Mouse (Mus musculus) cortical plate, adult 2 months (tissue): ENCODE results near the gene Hspb8. TPM values are rescaled to one million over a fixed set of nuclear protein-coding genes. Genes with fewer than 3 reads are reported as not detected.

Experiments
- H3K27ac ChIP-seq: fragments of 200-500 bp; 2 replicates; pipeline ENCODE4 v1.5.1; 2012; ENCODE audit warnings: low read length, control low read depth, inconsistent platforms; ENCODE audit not compliant: insufficient read depth
- H3K4me1 ChIP-seq: fragments of 200-500 bp; 2 replicates; pipeline ENCODE4 v1.6.1; 2011; ENCODE audit warnings: low read length; ENCODE audit not compliant: control insufficient read depth, insufficient read depth
- H3K4me3 ChIP-seq: fragments of 200-500 bp; 2 replicates; pipeline ENCODE4 v1.5.1; 2011; ENCODE audit warnings: mild to moderate bottlenecking, low read length, control low read depth; ENCODE audit not compliant: insufficient read depth
- CTCF ChIP-seq: fragments of 200-500 bp; IDR thresholded peaks from 2 replicates; pipeline ENCODE4 v1.5.1; 2011; ENCODE audit warnings: mild to moderate bottlenecking, control low read depth, low read length; ENCODE audit not compliant: insufficient read depth; ENCODE audit errors: extremely low read depth
- POLR2A ChIP-seq: fragments of 200-500 bp; IDR thresholded peaks from 2 replicates; pipeline ENCODE4 v1.6.1; 2011; ENCODE audit warnings: mild to moderate bottlenecking, low read length, control low read depth; ENCODE audit not compliant: insufficient read depth; ENCODE audit errors: extremely low read depth
- polyA plus RNA-seq: library from polyadenylated mRNA; depleted of rRNA; stranded (reverse); fragments of >200 nt; gene quantifications from 2 replicates; pipeline ENCODE4 v1.2.3, GENCODE M21; 2012; rRNA removed

Gene Hspb8
- 17.4 and 18.6 TPM in 2 replicates for polyA plus RNA-seq

DNA sequence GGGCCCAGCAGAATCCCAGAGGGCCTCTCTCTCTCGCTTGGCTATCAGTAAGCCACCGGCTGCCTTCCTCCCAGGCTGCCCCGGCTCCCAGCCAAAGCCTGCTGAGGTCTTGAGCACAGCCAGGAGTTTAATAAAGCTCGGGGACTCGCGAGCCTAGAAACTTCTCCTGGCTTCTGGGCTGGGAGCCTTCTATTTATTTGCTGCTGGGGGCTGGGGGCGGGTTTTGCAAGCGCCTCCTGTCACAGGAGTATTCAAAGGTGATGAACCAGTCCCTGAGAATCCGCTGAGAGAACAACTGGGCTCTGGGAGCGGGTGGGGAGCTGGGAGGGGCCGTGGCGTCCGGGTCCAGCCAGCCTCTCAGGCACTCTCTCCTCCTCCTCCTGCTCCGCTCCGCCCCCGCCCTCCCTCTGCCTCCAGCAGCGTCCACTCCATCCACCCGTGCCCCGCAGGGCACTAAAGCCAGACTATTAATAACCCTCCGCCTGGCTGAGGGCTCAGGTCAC lies at the start of gene Hspb8:
Gene Hspb8, minus strand, starts transcription at position 166 of the 503 bp plus-strand sequence.
- H3K4me3 ChIP-seq: peak within 1 kb of the TSS; percentile 24
- 0 out of 2 replicates have a peak within 1 kb of the TSS, but pooled peaks have one; percentile 10 for H3K27ac ChIP-seq
- no peaks in the 10 kb centered on the region for H3K4me1 ChIP-seq
- TF ChIP-seq CTCF (no peak), POLR2A (0 out of 2 replicates have a peak, but pooled peaks have one; percentile 23)

- TF ChIP-seq CTCF (peak; percentile 28), POLR2A (no peak)
- Histone ChIP-seq H3K27ac (no peak overlapping the region), H3K4me3 (no peak overlapping the region), H3K4me1 (no peaks in the 10 kb centered on the region)
These were observed 38.8 kb upstream of the Hspb8 start for GRCm38 (mm10) chr5:116461354-116462042.

- no peak overlapping the region for H3K27ac ChIP-seq
- no peaks in the 10 kb centered on the region for H3K4me1 ChIP-seq
- TF ChIP-seq CTCF: no peak
- TF ChIP-seq POLR2A: no peak
- H3K4me3 ChIP-seq: no peak overlapping the region
These were observed 37.3 kb upstream of the Hspb8 start for GRCm38 (mm10) chr5:116459970-116460369.

DNA sequence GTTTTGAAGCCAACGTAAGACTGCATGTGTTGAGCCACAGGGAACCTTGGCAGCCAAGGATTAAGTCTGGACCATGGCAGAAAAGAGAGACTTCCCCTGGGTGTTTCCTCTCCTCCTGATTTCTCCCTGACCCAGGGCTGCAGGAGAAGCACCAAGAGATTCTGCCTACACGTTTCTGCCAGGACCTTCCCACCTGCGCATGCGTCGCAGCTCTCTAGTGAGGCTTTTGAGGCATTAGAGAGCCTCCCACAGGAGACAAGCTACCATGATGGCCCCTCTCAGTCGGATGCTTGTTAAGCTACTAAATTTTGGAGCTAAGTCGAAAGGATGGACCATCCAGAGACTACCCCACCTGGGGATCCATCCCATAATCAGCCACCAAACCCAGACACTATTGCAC lies 35.1 kb upstream of the Hspb8 start:
- Histone ChIP-seq H3K4me1 (no peaks in the 10 kb centered on the region), H3K27ac (no peak overlapping the region)
- TF ChIP-seq CTCF: no peak
- TF ChIP-seq POLR2A: no peak

GRCm38 (mm10) chr5:116456796-116457515 lies 34.3 kb upstream of the Hspb8 start:
- H3K4me3 ChIP-seq: no peak overlapping the region
- TF ChIP-seq POLR2A: no peak
- TF ChIP-seq CTCF: no peak
- H3K4me1 ChIP-seq: no peaks in the 10 kb centered on the region
- no peak overlapping the region for H3K27ac ChIP-seq

More for the DNA sequence above, 35.1 kb upstream of the Hspb8 start:
- no peak overlapping the region for H3K4me3 ChIP-seq

- Histone ChIP-seq H3K4me1 (no peaks in the 10 kb centered on the region; the same call in 1 of the 2 replicates), H3K4me3 (peak overlapping the region; percentile 28), H3K27ac (no peak overlapping the region)
- peak; percentile 24; the same call in 1 of the 2 replicates for TF ChIP-seq CTCF
- TF ChIP-seq POLR2A: no peak
These were observed 30.8 kb upstream of the Hspb8 start for GRCm38 (mm10) chr5:116453401-116453851.

DNA sequence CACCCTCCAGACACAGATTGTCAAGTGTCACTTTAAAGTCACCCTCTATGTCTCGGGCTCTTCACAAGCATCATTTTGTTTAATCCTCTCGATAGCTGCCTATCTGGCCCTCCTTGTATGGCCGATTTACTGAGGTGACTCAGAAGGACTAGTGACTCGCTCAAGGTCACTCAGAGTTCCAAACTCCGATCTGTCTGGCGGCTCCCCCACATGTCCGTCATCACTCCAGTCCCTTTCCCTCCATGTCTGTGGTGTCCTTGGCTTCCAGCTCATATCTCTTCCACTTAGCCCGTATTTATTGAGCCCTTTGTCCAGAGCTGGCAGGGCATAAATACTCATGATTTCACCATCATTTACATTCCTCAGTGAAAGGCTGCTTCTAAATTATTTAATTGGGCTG lies 28.2 kb upstream of the Hspb8 start:
- Histone ChIP-seq H3K27ac (no peak overlapping the region), H3K4me3 (no peak overlapping the region), H3K4me1 (no peaks in the 10 kb centered on the region; the same call in 1 of the 2 replicates)
- TF ChIP-seq POLR2A (no peak), CTCF (no peak)

DNA sequence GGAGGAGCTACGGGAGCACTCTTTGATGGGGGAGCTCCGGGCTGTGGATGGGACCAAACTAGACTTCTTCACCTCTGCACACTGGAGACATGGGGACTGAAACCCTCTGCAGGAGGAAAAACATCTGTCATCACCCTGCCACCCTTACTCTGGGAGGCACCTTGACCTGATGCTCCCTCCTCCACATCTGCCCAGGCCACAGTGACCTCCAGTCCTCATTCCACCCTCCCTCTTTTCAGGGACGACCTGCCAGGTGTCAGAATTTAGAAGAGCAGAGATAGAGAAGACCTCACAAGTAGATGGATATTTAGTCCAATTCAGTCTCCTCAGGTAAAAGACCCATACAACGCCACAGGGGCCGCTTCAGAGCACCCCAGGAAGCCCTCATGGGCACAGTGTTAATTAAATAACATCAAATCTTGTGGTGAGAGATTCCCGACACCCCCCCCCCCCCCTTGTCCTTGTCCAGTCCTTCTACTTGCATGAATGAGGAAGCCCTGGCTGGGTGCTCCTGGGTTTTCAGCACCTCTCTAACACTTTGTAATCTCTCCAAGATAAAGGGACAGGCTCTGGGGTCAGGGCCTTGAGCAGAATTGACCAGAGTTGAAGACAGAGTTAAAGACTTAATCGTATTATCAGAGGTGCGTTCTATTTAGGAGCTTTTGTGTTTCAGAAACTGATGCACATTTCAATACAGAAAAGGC lies 27.0 kb upstream of the Hspb8 start:
- Histone ChIP-seq H3K4me3 (no peak overlapping the region), H3K27ac (no peak overlapping the region), H3K4me1 (peaks cover 2% of the 10 kb centered on the region)
- no peak for TF ChIP-seq POLR2A
- no peak for TF ChIP-seq CTCF

DNA sequence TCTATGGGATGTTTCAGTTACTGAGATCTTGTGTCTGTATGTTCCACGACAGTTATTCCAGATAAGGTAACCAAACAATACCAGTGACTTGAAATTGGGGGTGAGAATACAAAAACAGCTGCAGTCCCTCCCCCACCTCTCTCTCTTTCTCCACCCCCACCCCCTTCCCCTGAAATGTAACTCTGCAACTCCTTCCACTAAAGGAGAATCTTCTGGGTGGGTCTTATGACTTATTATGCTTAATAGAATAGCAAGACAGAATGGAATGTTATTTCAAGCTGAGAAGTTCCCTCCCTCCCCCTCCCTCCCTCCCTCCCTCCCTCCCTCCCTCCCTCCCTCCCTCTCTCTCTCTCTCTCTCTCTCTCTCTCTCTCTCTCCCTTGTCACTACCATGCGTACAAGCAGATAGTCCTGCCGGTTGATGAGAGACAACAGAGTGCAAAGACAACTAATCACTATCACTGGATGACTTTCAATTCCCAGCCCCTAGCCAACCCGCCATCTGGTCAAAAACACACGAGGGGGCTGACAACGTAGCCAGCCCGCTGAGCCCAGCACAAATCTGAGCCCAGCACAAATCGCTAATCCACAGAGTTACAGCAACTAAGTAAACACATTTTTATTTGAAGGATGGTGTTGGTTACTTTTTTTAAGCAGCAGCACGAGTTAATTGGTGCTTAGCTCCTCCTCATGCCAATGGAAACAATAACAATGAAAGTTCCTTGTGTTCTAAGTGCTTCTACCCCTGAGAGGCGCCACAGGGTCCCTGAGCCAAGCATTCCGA lies 25.9 kb upstream of the Hspb8 start:
- H3K27ac ChIP-seq: no peak overlapping the region

More for the DNA sequence above, 25.9 kb upstream of the Hspb8 start:
- H3K4me1 ChIP-seq: peaks cover 3% of the 10 kb centered on the region
- no peak for TF ChIP-seq POLR2A
- TF ChIP-seq CTCF: no peak
- no peak overlapping the region for H3K4me3 ChIP-seq
